Mouse (Mus musculus) heart, embryonic 16.5 days (tissue): ENCODE results near the gene Uvrag. TPM values are rescaled to one million over a fixed set of nuclear protein-coding genes. Genes with fewer than 3 reads are reported as not detected.

Experiments
- ATAC-seq: fragments of 200-750 bp; cut with Nextera tagmentation; replicated peaks from 2 replicates; pipeline ENCODE4 v1.8.0; 2017; ENCODE audit warnings: moderate number of reproducible peaks; ENCODE audit not compliant: insufficient read depth, low FRiP score; ENCODE audit errors: extremely low read depth
- H3K27ac ChIP-seq: fragments of 300-500 bp; sonication (generic); 2 replicates; pipeline ENCODE4 v1.5.1; 2014; ENCODE audit warnings: mild to moderate bottlenecking, low read length, control low read depth, moderate library complexity
- H3K27me3 ChIP-seq: fragments of 300-500 bp; sonication (generic); 2 replicates; pipeline ENCODE4 v1.6.1; 2014; ENCODE audit warnings: low read length, mixed read lengths; ENCODE audit not compliant: control insufficient read depth, insufficient read depth
- H3K36me3 ChIP-seq: fragments of 300-500 bp; sonication (generic); 2 replicates; pipeline ENCODE4 v1.6.1; 2014; ENCODE audit not compliant: control insufficient read depth, insufficient read depth
- H3K4me1 ChIP-seq: fragments of 300-500 bp; sonication (generic); 2 replicates; pipeline ENCODE4 v1.6.1; 2014; ENCODE audit warnings: low read length, mixed read lengths; ENCODE audit not compliant: control insufficient read depth, insufficient read depth
- H3K4me2 ChIP-seq: fragments of 300-500 bp; sonication (generic); 2 replicates; pipeline ENCODE4 v1.6.1; 2014; ENCODE audit warnings: low read depth, mild to moderate bottlenecking, control low read depth, low read length
- H3K4me3 ChIP-seq: fragments of 300-500 bp; sonication (generic); 2 replicates; pipeline ENCODE4 v1.5.1; 2014; ENCODE audit warnings: mild to moderate bottlenecking, control low read depth, low read length
- H3K9ac ChIP-seq: fragments of 300-500 bp; sonication (generic); 2 replicates; pipeline ENCODE4 v1.6.1; 2014; ENCODE audit warnings: low read length, control low read depth
- H3K9me3 ChIP-seq: fragments of 300-500 bp; sonication (generic); replicated peaks from 2 replicates; pipeline ENCODE4 v1.6.1; 2016; ENCODE audit warnings: low read length; ENCODE audit not compliant: control insufficient read depth
- WGBS: fragments of 180-500 bp; shearing (Covaris S2); extraction: QIAGEN DNeasy Blood & Tissue Kit; methylation state at CpG from one replicate; pipeline ENCODE4 v1.1.7; 2014; 5-methylcytosine and 5-hydroxymethylcytosine counted together
- polyA plus RNA-seq: library from polyadenylated mRNA; unstranded; fragments of >200 nt; fragmentation: Nextera tagmentation; extraction: Ambion mirVana; gene quantifications from 2 replicates; pipeline ENCODE4 v1.2.1, GENCODE M21; 2015

The Uvrag gene
- polyA plus RNA-seq, 1 experiment from 2014 or later: 16.3 TPM

DNA sequence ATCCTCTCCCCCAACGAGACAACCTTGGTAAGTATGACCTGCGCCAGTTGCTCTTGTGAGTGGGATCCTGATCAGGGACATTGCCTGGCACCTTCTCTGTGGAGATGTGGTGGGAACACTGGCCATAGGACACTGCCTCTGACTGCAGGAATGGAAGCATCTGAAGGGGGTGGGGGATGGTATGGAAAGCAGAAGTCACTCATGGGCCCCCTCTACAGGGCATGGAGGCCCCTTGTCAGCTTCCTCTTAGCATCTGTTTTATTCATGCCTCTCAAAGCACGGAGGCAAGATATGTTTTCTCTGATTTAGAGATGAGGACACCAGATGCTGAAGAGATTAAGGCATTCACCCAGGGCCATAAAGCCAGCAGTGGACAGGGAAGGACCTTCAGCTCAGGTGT is 271.9 kb downstream of the Uvrag start:
- Histone ChIP-seq H3K27ac (no peak overlapping the region), H3K9ac (no peak overlapping the region), H3K9me3 (no peaks in the 10 kb centered on the region), H3K4me2 (no peak overlapping the region), H3K36me3 (no peaks in the 10 kb centered on the region), H3K4me3 (no peak overlapping the region), H3K27me3 (no peaks in the 10 kb centered on the region), H3K4me1 (peaks cover 22% of the 10 kb centered on the region)
- ATAC-seq: no peak
- 57% methylated on average over 3 of the region's 3 CpGs for WGBS

DNA sequence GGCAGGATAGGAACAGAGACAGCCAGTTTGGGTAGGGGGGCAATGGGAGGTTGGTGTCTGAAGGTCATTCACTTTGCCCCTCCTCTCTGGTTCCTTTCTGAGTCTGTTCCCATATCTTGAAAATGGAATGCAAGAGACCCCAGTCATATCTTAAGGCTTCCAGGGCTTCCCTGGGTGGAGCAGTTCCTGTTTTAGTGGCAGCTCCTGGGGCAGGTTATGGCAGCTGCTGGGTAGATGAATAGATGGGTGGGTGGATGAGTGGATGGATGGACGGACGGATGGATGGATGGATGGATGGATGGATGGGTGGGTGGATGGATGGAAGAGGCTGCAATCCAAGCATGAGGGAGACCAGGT is 273.2 kb downstream of the Uvrag start:
- Histone ChIP-seq H3K36me3 (no peaks in the 10 kb centered on the region), H3K9me3 (no peaks in the 10 kb centered on the region), H3K4me2 (no peak overlapping the region), H3K4me1 (peaks cover 22% of the 10 kb centered on the region), H3K4me3 (no peak overlapping the region), H3K27ac (no peak overlapping the region), H3K27me3 (no peaks in the 10 kb centered on the region), H3K9ac (no peak overlapping the region)
- ATAC-seq: no peak
- 62% methylated on average over 2 of the region's 2 CpGs for WGBS

DNA sequence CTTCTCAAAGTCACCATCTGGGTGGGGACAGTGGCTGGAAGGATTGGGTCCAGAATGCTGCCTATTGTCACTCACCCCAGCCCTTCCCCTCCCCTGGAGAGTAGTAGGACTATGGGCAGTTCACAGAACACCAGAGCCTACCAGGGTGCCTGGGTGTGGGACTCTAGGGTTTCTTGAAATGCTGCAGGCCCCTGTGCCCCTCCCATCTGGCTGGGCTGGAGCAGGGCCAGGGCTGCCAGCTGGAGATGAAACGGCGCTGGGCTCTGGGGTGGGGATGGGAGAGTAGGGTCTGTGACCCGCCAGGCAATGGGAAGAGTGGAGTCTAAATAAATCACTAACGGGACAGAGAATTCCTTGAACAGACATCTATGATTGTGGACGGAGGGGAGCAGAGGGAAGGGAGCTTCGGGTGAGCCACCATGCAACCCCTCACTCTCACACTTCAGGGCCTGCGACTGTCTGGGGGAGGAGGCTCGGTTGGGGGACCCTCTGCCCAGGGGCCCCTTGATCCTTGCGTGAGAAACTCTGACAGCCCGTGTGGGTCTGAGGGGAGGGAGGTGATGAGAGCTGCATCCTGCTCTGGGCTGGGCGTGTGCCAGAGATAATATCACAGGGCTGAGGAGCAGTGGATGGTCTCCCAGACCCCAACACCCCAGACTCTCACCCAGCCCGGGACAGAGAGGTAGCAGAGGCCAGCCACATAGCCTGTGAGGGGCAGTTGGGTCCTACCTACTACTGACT is 273.7 kb downstream of the Uvrag start:
- no peak overlapping the region for H3K27ac ChIP-seq
- ATAC-seq: 0 out of 2 replicates have a peak, but pooled peaks have one; percentile 15

DNA sequence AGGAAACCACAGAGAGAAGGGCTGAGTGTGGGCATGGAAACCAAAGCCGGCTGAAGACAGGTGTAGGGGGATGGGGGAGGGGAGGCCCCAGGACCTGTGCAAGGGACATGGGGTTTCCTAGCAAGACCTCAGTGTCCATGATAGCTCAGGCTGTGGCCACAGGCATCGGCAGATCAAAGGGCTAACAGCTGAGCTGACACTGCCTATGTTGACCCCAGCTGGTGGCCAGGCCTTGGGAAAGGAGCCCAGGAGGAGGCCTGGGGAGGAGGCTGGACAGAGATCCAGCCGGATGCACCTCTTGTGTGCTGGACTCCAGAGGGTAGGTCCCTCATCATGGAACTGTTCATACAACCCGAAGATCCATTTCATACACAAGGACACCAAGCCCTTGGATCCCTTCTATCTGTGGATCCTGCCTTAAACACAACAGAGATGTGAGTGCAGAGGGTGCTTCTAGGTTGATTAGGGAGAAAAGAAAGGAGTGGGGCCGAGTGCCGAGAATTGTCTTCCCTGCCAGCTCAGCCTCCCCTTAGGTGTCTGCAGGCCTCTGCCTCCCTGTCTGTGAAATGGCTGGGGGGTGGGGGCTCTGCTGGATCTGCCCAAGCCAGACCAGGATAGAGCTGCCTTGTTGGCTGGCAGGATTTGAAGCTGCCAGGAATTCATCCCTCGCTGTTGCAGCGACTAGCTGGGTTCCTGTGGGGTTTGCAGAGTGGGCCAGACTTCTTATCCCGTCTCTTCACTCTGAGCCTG is 276.8 kb downstream of the Uvrag start:
- H3K27me3 ChIP-seq: no peaks in the 10 kb centered on the region
- 0 out of 2 replicates have a peak overlapping the region, but pooled peaks have one; percentile 8 for H3K9ac ChIP-seq
- H3K27ac ChIP-seq: no peak overlapping the region
- H3K4me1 ChIP-seq: peaks cover 14% of the 10 kb centered on the region
- H3K9me3 ChIP-seq: no peaks in the 10 kb centered on the region
- no peaks in the 10 kb centered on the region for H3K36me3 ChIP-seq
- H3K4me2 ChIP-seq: no peak overlapping the region
- WGBS: 56% methylated on average over 9 of the region's 9 CpGs
- ATAC-seq: no peak
- H3K4me3 ChIP-seq: no peak overlapping the region

More for the DNA sequence above, 273.7 kb downstream of the Uvrag start:
- Histone ChIP-seq H3K9ac (no peak overlapping the region), H3K4me2 (peak overlapping the region; percentile 9; the same call in 1 of the 2 replicates), H3K4me1 (peaks cover 22% of the 10 kb centered on the region), H3K4me3 (no peak overlapping the region), H3K9me3 (no peaks in the 10 kb centered on the region), H3K36me3 (no peaks in the 10 kb centered on the region), H3K27me3 (no peaks in the 10 kb centered on the region)
- WGBS: 8% methylated on average over 12 of the region's 12 CpGs

DNA sequence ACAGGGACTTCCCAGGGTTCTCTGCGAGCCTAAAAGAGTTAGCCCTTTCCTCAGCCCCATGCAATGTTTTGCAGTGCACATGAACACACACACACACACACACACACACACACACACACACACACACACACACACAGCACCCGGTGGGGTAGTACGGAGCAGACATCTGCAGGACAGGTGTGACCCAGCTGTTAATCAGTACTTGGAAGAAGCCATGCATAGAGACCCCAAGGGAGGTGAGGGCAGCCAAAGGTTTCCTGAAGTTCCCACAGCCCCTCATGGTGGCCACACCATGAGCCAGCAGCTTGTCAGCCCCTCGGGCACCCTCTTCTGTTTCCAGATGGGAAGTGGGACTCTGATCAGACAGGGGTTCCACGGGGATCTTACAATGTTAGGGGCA is 277.9 kb downstream of the Uvrag start:
- no peak overlapping the region for H3K27ac ChIP-seq

DNA sequence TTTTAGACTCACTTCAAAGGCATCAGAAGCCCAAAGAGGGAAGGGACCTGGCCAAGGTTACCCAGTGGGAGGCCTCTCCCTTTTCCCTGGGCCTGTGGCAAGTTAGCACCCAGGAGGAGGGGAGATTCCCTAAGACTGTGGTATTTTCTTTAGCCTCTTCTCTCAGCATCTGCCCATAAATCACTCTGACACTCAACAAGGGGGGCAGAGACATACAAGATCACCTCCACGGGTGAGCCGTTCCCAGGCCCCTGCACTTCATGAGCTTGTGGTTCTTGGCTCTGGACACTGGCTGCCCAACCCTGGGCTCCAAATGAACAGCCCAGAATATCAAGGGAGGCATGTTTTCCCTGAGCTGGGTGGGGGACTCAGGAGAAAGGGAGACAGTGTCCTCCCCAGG is 279.9 kb downstream of the Uvrag start:
- H3K27ac ChIP-seq: no peak overlapping the region
- ATAC-seq: no peak
- H3K9ac ChIP-seq: no peak overlapping the region
- H3K4me1 ChIP-seq: peaks cover 12% of the 10 kb centered on the region
- H3K36me3 ChIP-seq: no peaks in the 10 kb centered on the region
- H3K9me3 ChIP-seq: no peaks in the 10 kb centered on the region
- 44% methylated on average over 2 of the region's 2 CpGs for WGBS
- no peak overlapping the region for H3K4me3 ChIP-seq
- H3K27me3 ChIP-seq: no peaks in the 10 kb centered on the region
- no peak overlapping the region for H3K4me2 ChIP-seq

More for the DNA sequence above, 277.9 kb downstream of the Uvrag start:
- Histone ChIP-seq H3K9ac (no peak overlapping the region), H3K4me3 (no peak overlapping the region), H3K4me1 (peaks cover 11% of the 10 kb centered on the region), H3K36me3 (no peaks in the 10 kb centered on the region), H3K27me3 (no peaks in the 10 kb centered on the region), H3K4me2 (no peak overlapping the region), H3K9me3 (no peaks in the 10 kb centered on the region)
- WGBS: 68% methylated on average over 5 of the region's 5 CpGs
- ATAC-seq: no peak

DNA sequence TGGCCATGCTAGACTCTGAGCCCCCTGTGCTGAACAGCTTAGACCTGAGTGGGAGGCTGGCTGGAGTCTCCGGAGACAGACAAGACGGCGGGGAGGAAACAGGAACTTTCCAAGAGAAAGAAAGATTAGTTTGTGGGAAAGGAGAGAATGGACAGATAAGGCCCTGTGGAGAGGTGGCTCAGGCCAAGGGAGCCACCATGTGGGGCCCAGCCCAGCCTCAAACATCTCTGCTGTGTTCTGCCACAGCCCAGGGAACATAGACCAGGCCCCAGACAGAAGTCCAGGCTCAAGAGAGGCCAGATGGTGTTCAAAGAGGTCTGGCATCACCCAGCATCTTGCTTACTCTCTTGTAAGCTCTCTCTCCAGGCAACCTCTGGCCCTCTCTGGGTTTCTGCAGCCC is 283.8 kb downstream of the Uvrag start:
- peak; percentile 58 for ATAC-seq

DNA sequence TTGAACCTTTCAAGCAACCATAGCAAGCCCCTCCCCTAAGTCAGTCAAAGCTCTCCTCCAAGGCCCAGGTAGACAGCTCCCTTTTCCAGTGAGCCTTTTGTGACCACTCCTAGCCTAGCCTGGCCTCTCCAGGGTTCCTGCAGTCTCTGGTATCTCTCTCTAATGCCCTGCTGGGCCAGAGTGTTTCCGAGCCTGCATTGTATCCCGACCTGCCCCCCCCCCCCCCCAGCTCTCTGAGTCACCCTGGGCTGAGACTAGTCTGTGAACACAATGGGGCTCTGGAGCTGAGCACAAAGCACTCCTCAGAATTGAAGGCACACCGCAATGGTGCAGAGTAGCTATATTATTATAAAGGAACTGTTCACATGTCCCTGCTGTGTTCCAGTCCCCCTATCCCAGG is 284.8 kb downstream of the Uvrag start:
- ATAC-seq: no peak
- no peaks in the 10 kb centered on the region for H3K27me3 ChIP-seq
- H3K27ac ChIP-seq: peak overlapping the region; percentile 51; the same call in 1 of the 2 replicates
- H3K4me3 ChIP-seq: no peak overlapping the region
- H3K9ac ChIP-seq: no peak overlapping the region
- no peak overlapping the region for H3K4me2 ChIP-seq
- H3K36me3 ChIP-seq: no peaks in the 10 kb centered on the region
- 37% methylated on average over 3 of the region's 3 CpGs for WGBS
- H3K9me3 ChIP-seq: no peaks in the 10 kb centered on the region
- H3K4me1 ChIP-seq: peaks cover 37% of the 10 kb centered on the region

More for the DNA sequence above, 283.8 kb downstream of the Uvrag start:
- Histone ChIP-seq H3K9me3 (no peaks in the 10 kb centered on the region), H3K4me3 (no peak overlapping the region), H3K4me2 (no peak overlapping the region), H3K4me1 (peaks cover 30% of the 10 kb centered on the region), H3K36me3 (no peaks in the 10 kb centered on the region), H3K27ac (peak overlapping the region; percentile 51; the same call in 1 of the 2 replicates), H3K27me3 (no peaks in the 10 kb centered on the region), H3K9ac (no peak overlapping the region)
- WGBS: 15% methylated on average over 3 of the region's 3 CpGs

DNA sequence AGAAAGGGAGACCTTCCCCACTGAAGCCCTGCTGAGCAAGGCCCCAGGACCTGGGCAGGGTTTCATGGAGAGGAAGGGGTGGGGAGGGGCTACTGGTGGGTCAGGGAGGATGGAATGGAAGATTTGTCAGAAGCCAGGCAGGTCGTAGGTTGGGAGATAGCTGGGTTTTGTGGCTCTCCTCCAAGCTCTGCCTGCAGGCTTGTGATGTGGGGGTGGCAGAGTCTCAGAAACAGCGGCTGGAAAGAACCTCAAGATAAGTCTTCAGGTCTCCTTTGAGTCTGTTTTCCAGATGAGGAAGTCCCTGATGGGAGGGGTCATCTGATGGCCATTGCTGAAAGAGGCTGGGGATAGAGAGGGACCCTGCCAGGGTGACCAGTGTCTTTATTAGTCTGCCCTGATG is 285.6 kb downstream of the Uvrag start:
- peaks cover 45% of the 10 kb centered on the region for H3K4me1 ChIP-seq
- 31% methylated on average over 2 of the region's 2 CpGs for WGBS
- H3K27me3 ChIP-seq: no peaks in the 10 kb centered on the region
- no peak overlapping the region for H3K4me2 ChIP-seq
- no peaks in the 10 kb centered on the region for H3K9me3 ChIP-seq
- ATAC-seq: 0 out of 2 replicates have a peak, but pooled peaks have one; percentile 6
- H3K4me3 ChIP-seq: no peak overlapping the region
- no peaks in the 10 kb centered on the region for H3K36me3 ChIP-seq
- H3K27ac ChIP-seq: no peak overlapping the region
- H3K9ac ChIP-seq: no peak overlapping the region
